In genomic region chr10:43624791-43625398, GRCm38 (mm10) we compare ENCODE assay signal across 14 mouse cellular contexts. TPM values are rescaled to one million over a fixed set of nuclear protein-coding genes. Genes with fewer than 3 reads are reported as not detected.
DNase-seq lines count a peak whose midpoint lies in the region; ATAC-seq and TF ChIP-seq lines count a peak whose summit lies in the region.
"Had no signal": no experiment of that assay in that cellular context is flagged by ENCODE, and none has a peak within 500 bp of the region (broad histone marks: within the 10 kb centered on the region; RNA-seq: fewer than 3 reads in every experiment).

No protein-coding gene starts in this region.

- H3K36me3 ChIP-seq in hindbrain, embryonic 14.5 days (replicated peaks; ENCODE audit: control insufficient read depth, insufficient read depth): no peaks in the 10 kb centered on the region
- H3K36me3 ChIP-seq in hindbrain, embryonic 16.5 days (ENCODE audit: control insufficient read depth, insufficient read depth, low read length): no peaks in the 10 kb centered on the region
- no peaks in the 10 kb centered on the region for H3K36me3 ChIP-seq in stomach, embryonic 15.5 days
- H3K36me3 ChIP-seq in stomach, postnatal 0 days (ENCODE audit: control insufficient read depth, insufficient read depth, low read length): no peaks in the 10 kb centered on the region
- peaks cover 14% of the 10 kb centered on the region for H3K36me3 ChIP-seq in liver, embryonic 12.5 days
- H3K36me3 ChIP-seq: G1E; heart, embryonic 15.5 days; neural tube, embryonic 12.5 days had no signal

- H3K4me1 ChIP-seq in hindbrain, embryonic 14.5 days (replicated peaks; ENCODE audit: control insufficient read depth, insufficient read depth, low read length): peaks cover 6% of the 10 kb centered on the region
- H3K4me1 ChIP-seq in hindbrain, embryonic 16.5 days (ENCODE audit: control insufficient read depth, insufficient read depth, low read depth, low read length): no peaks in the 10 kb centered on the region; the same call in 1 of the 2 replicates
- H3K4me1 ChIP-seq in stomach, embryonic 15.5 days: no peaks in the 10 kb centered on the region
- H3K4me1 ChIP-seq in stomach, postnatal 0 days (replicated peaks; ENCODE audit: control insufficient read depth, insufficient read depth): no peaks in the 10 kb centered on the region
- H3K4me1 ChIP-seq in liver, embryonic 12.5 days: peaks cover 86% of the 10 kb centered on the region
- H3K4me1 ChIP-seq: heart, embryonic 15.5 days; neural tube, embryonic 12.5 days had no signal

- no peak overlapping the region for H3K9ac ChIP-seq in hindbrain, embryonic 14.5 days
- H3K9ac ChIP-seq in hindbrain, embryonic 16.5 days (ENCODE audit: low read depth, low read length): no peak overlapping the region
- no peak overlapping the region for H3K9ac ChIP-seq in stomach, embryonic 15.5 days
- no peak overlapping the region for H3K9ac ChIP-seq in stomach, postnatal 0 days (ENCODE audit: low read length)
- H3K9ac ChIP-seq in liver, embryonic 12.5 days: peak overlapping the region; percentile 62
- H3K9ac ChIP-seq: heart, embryonic 15.5 days; lung, embryonic 14.5 days; neural tube, embryonic 12.5 days had no signal

- H3K4me3 ChIP-seq in hindbrain, embryonic 14.5 days (replicated peaks; ENCODE audit: low read length): no peak overlapping the region
- H3K4me3 ChIP-seq in hindbrain, embryonic 16.5 days (ENCODE audit: low read length): no peak overlapping the region
- no peak overlapping the region for H3K4me3 ChIP-seq in stomach, embryonic 15.5 days (replicated peaks)
- H3K4me3 ChIP-seq in stomach, postnatal 0 days (ENCODE audit: low read depth, low read length): no peak overlapping the region
- no peak overlapping the region for H3K4me3 ChIP-seq in liver, embryonic 12.5 days
- H3K4me3 ChIP-seq: heart, embryonic 15.5 days; neural tube, embryonic 12.5 days had no signal

- WGBS in hindbrain, embryonic 14.5 days: 52% methylated on average over 2 of the region's 2 CpGs
- WGBS in hindbrain, embryonic 16.5 days: 48% methylated on average over 2 of the region's 2 CpGs
- WGBS in stomach, embryonic 15.5 days: 54% methylated on average over 2 of the region's 2 CpGs
- 54% methylated on average over 2 of the region's 2 CpGs for WGBS in stomach, postnatal 0 days
- 54% methylated on average over 2 of the region's 2 CpGs for WGBS in liver, embryonic 12.5 days (ENCODE audit: insufficient replicate concordance)

- H3K4me2 ChIP-seq in hindbrain, embryonic 14.5 days (replicated peaks): no peak overlapping the region
- H3K4me2 ChIP-seq in hindbrain, embryonic 16.5 days (ENCODE audit: low read length): no peak overlapping the region
- H3K4me2 ChIP-seq in stomach, embryonic 15.5 days: no peak overlapping the region
- H3K4me2 ChIP-seq in stomach, postnatal 0 days (replicated peaks; ENCODE audit: low read depth): no peak overlapping the region
- peak overlapping the region; percentile 47 for H3K4me2 ChIP-seq in liver, embryonic 12.5 days
- H3K4me2 ChIP-seq: heart, embryonic 15.5 days; lung, embryonic 14.5 days; neural tube, embryonic 12.5 days had no signal

- no peaks in the 10 kb centered on the region for H3K27me3 ChIP-seq in hindbrain, embryonic 14.5 days (ENCODE audit: control insufficient read depth, insufficient read depth, low read length)
- H3K27me3 ChIP-seq in hindbrain, embryonic 16.5 days (replicated peaks; ENCODE audit: control insufficient read depth, insufficient read depth, low read length): no peaks in the 10 kb centered on the region
- H3K27me3 ChIP-seq in stomach, embryonic 15.5 days (replicated peaks): no peaks in the 10 kb centered on the region
- H3K27me3 ChIP-seq in stomach, postnatal 0 days (ENCODE audit: control insufficient read depth, insufficient read depth, low read length): no peaks in the 10 kb centered on the region
- H3K27me3 ChIP-seq in liver, embryonic 12.5 days (replicated peaks): no peaks in the 10 kb centered on the region
- H3K27me3 ChIP-seq: heart, embryonic 15.5 days; neural tube, embryonic 12.5 days had no signal

- no peak for ATAC-seq in hindbrain, embryonic 14.5 days (ENCODE audit: low FRiP score)
- ATAC-seq in hindbrain, embryonic 16.5 days: no peak
- ATAC-seq in stomach, embryonic 15.5 days (ENCODE audit: insufficient read depth, low FRiP score, low read depth): 0 out of 2 replicates have a peak, but pooled peaks have one; percentile 16
- ATAC-seq in stomach, postnatal 0 days (ENCODE audit: low FRiP score, low TSS enrichment): no peak
- peak; percentile 34; the same call in 1 of the 2 replicates for ATAC-seq in liver, embryonic 12.5 days

- no peak for DNase-seq in hindbrain, embryonic 14.5 days (ENCODE audit: low spot score)
- no peak for DNase-seq in stomach, postnatal 0 days (ENCODE audit: low spot score)
- no peak for DNase-seq in kidney, adult 8-10 months
- no peak for DNase-seq in spleen, postnatal 14 days (ENCODE audit: low spot score in 2 of 2)
- DNase-seq: cerebellum, adult 18-20 months; gastrocnemius, postnatal 36 days; lung, embryonic 14.5 days; thymus, adult 2 months had no signal

- TF ChIP-seq CTCF in stomach, postnatal 0 days (IDR thresholded peaks at IDR 0.05; ENCODE audit: low read depth): no peak

- no peaks in the 10 kb centered on the region for H3K9me3 ChIP-seq in hindbrain, embryonic 14.5 days (ENCODE audit: control insufficient read depth, low read length)
- H3K9me3 ChIP-seq in hindbrain, embryonic 16.5 days (ENCODE audit: control insufficient read depth, low read length): no peaks in the 10 kb centered on the region
- no peaks in the 10 kb centered on the region for H3K9me3 ChIP-seq in stomach, embryonic 15.5 days
- 0 out of 2 replicates have a peak, but pooled peaks cover 2% of the 10 kb centered on the region for H3K9me3 ChIP-seq in stomach, postnatal 0 days (ENCODE audit: control insufficient read depth, low read length)
- H3K9me3 ChIP-seq in liver, embryonic 12.5 days (replicated peaks): peaks cover 9% of the 10 kb centered on the region
- H3K9me3 ChIP-seq: heart, embryonic 15.5 days; neural tube, embryonic 12.5 days had no signal

- peak overlapping the region; percentile 54; the same call in 1 of the 2 replicates for H3K27ac ChIP-seq in hindbrain, embryonic 14.5 days
- no peak overlapping the region for H3K27ac ChIP-seq in hindbrain, embryonic 16.5 days (ENCODE audit: low read depth, low read length)
- no peak overlapping the region for H3K27ac ChIP-seq in stomach, embryonic 15.5 days
- H3K27ac ChIP-seq in stomach, postnatal 0 days (replicated peaks): no peak overlapping the region
- H3K27ac ChIP-seq in liver, embryonic 12.5 days: peak overlapping the region; percentile 93
- H3K27ac ChIP-seq: heart, embryonic 15.5 days; neural tube, embryonic 12.5 days had no signal

- TF ChIP-seq EP300 in stomach, postnatal 0 days (optimal IDR thresholded peaks at IDR 0.05): no peak

RNA-seq across cellular contexts. Expression of gene Cd24a, which starts 46.8 kb away (rescaled TPM):
- polyA plus RNA-seq in hindbrain, embryonic 14.5 days (2014; fragmentation: Nextera tagmentation; extraction: Ambion mirVana): 938 and 954 TPM in 2 replicates
- 546 and 598 TPM in 2 replicates for polyA plus RNA-seq in hindbrain, embryonic 16.5 days (2015; fragmentation: Nextera tagmentation; extraction: Ambion mirVana)
- 294 and 352 TPM in 2 replicates for polyA plus RNA-seq in stomach, embryonic 15.5 days (2015; fragmentation: Nextera tagmentation; extraction: Ambion mirVana)
- polyA plus RNA-seq in stomach, postnatal 0 days (2015; fragmentation: Nextera tagmentation; extraction: Ambion mirVana): 397 and 409 TPM in 2 replicates
- polyA plus RNA-seq in liver, embryonic 12.5 days (2016; fragmentation: Nextera tagmentation; extraction: Ambion mirVana): 819 and 854 TPM in 2 replicates

Comparison
In these comparisons a context has a peak if more than half of its experiments do, and no peak if none do; other contexts are left out.
1. ATAC-seq: peak in stomach, embryonic 15.5 days (single experiment) and liver, embryonic 12.5 days (single experiment); none in hindbrain, embryonic 14.5 days (single experiment), hindbrain, embryonic 16.5 days (single experiment) and stomach, postnatal 0 days (single experiment).
2. H3K27ac ChIP-seq: peak in hindbrain, embryonic 14.5 days (single experiment) and liver, embryonic 12.5 days (single experiment); none in hindbrain, embryonic 16.5 days (single experiment), stomach, embryonic 15.5 days (single experiment) and stomach, postnatal 0 days (single experiment).